Mouse (Mus musculus) intestine, embryonic 14.5 days (tissue): ENCODE data around the gene Tspear. TPM values are rescaled to one million over a fixed set of nuclear protein-coding genes. Genes with fewer than 3 reads are reported as not detected.

Experiments used
- microRNA counts: library from miRNA; unstranded; fragments of <30 nt; microRNA quantifications from one replicate; lab custom pipeline; 2016
- microRNA-seq: library from miRNA; unstranded; fragments of <30 nt; microRNA quantifications from one replicate; pipeline ENCODE4, GENCODE M21; 2016
- polyA plus RNA-seq: library from polyadenylated mRNA; unstranded; fragments of >200 nt; fragmentation: Nextera tagmentation; extraction: Ambion mirVana; gene quantifications from 2 replicates; pipeline ENCODE4 v1.2.1, GENCODE M21; 2014

Gene Tspear
- polyA plus RNA-seq, 1 experiment from 2014 or later: 1.2 TPM

MicroRNAs encoded within 50 kb of the gene (microRNA counts, 519-probe panel; counts per million panel counts)
- microRNA mmu-miR-1930 (lab: Ali Mortazavi, UCI): not detected

Small RNAs within 50 kb of the gene (microRNA-seq; reads per million reads assigned to microRNA genes)
- gene Mir1930: 11.5 reads per million, percentile 41 among the genes with 10 or more reads in this experiment

Other genes with a start within 250 kb of the Tspear start
- 39.1 and 41.0 TPM in 2 replicates for gene Fam207a, start 170.8 kb upstream of the Tspear start, polyA plus RNA-seq
- gene Itgb2, start 156.3 kb upstream of the Tspear start, polyA plus RNA-seq: 1.9 and 3.1 TPM in 2 replicates
- 155 and 156 TPM in 2 replicates for gene Pttg1ip, start 104.8 kb upstream of the Tspear start, polyA plus RNA-seq
- gene Sumo3, start 80.5 kb upstream of the Tspear start, polyA plus RNA-seq: 314 and 336 TPM in 2 replicates
- gene Gm49325, start 80.4 kb upstream of the Tspear start, polyA plus RNA-seq: 2.0 TPM in 1 of 2 replicates, not detected in the other
- 46.7 and 48.5 TPM in 2 replicates for gene Ube2g2, start 64.3 kb upstream of the Tspear start, polyA plus RNA-seq
- gene Gm19402, start 4.2 kb downstream of the Tspear start, polyA plus RNA-seq: not detected in 2 replicates
- gene Gm9508, start 10.7 kb downstream of the Tspear start, polyA plus RNA-seq: not detected in 2 replicates
- not detected in 2 replicates for gene Gm10272, start 20.1 kb downstream of the Tspear start, polyA plus RNA-seq
- gene Gm10024, start 24.9 kb downstream of the Tspear start, polyA plus RNA-seq: not detected in 2 replicates
- not detected in 2 replicates for gene Gm10142, start 29.2 kb downstream of the Tspear start, polyA plus RNA-seq
- gene Krtap12-1, start 34.0 kb downstream of the Tspear start, polyA plus RNA-seq: not detected in 2 replicates
- gene Gm10100, start 39.9 kb downstream of the Tspear start, polyA plus RNA-seq: not detected in 2 replicates
- gene Gm18596, start 56.1 kb downstream of the Tspear start, polyA plus RNA-seq: not detected in 2 replicates
- not detected in 2 replicates for gene Gm9736, start 64.8 kb downstream of the Tspear start, polyA plus RNA-seq
- gene Gm3233, start 73.1 kb downstream of the Tspear start, polyA plus RNA-seq: not detected in 2 replicates
- not detected in 2 replicates for gene Gm3238, start 84.8 kb downstream of the Tspear start, polyA plus RNA-seq
- not detected in 2 replicates for gene Gm7138, start 90.4 kb downstream of the Tspear start, polyA plus RNA-seq
- not detected in 2 replicates for gene Gm3250, start 96.0 kb downstream of the Tspear start, polyA plus RNA-seq
- gene Gm7137, start 101.6 kb downstream of the Tspear start, polyA plus RNA-seq: not detected in 2 replicates
- gene Gm9639, start 108.5 kb downstream of the Tspear start, polyA plus RNA-seq: not detected in 2 replicates
- not detected in 2 replicates for gene Gm19668, start 112.6 kb downstream of the Tspear start, polyA plus RNA-seq
- gene Gm9507, start 125.3 kb downstream of the Tspear start, polyA plus RNA-seq: not detected in 2 replicates
- not detected in 2 replicates for gene Gm2696, start 128.1 kb downstream of the Tspear start, polyA plus RNA-seq
- not detected in 2 replicates for gene Krtap10-4, start 140.5 kb downstream of the Tspear start, polyA plus RNA-seq
- gene Krtap10-10, start 149.4 kb downstream of the Tspear start, polyA plus RNA-seq: not detected in 2 replicates
- gene Gm36176, start 160.2 kb downstream of the Tspear start, polyA plus RNA-seq: not detected in 2 replicates
- not detected in 2 replicates for gene Gm10318, start 166.3 kb downstream of the Tspear start, polyA plus RNA-seq
- gene Gm3285, start 175.4 kb downstream of the Tspear start, polyA plus RNA-seq: not detected in 2 replicates
- 3.9 and 4.2 TPM in 2 replicates for gene Lrrc3, start 216.0 kb downstream of the Tspear start, polyA plus RNA-seq